Mouse (Mus musculus) liver, postnatal 0 days (tissue): ENCODE data around the gene Kcnt2. TPM values are rescaled to one million over a fixed set of nuclear protein-coding genes. Genes with fewer than 3 reads are reported as not detected.
A peak's percentile ranks its signal among the peaks of the same experiment; 100 is the strongest.

ENCODE experiments used
- ATAC-seq: fragments of 200-750 bp; cut with Nextera tagmentation; 2 replicates; pipeline ENCODE4 v1.8.0; 2017; ENCODE audit warnings: mild to moderate bottlenecking, moderate library complexity
- DNase-seq: peaks from one replicate; pipeline ENCODE4 v3.0.0-alpha.2; 2016
- H3K27ac ChIP-seq: fragments of 300-500 bp; sonication (generic); 2 replicates; pipeline ENCODE4 v1.5.1; 2014; ENCODE audit warnings: antibody characterized with exemption, moderate library complexity, mild to moderate bottlenecking, low read depth
- H3K27me3 ChIP-seq: fragments of 300-500 bp; sonication (generic); 2 replicates; pipeline ENCODE4 v1.6.1; 2014; ENCODE audit warnings: low read length, control low read depth, mixed read lengths; ENCODE audit not compliant: insufficient read depth
- H3K36me3 ChIP-seq: fragments of 300-500 bp; sonication (generic); replicated peaks from 2 replicates; pipeline ENCODE4 v1.6.1; 2014; ENCODE audit warnings: mild to moderate bottlenecking, control low read depth, low read length, moderate library complexity, mixed read lengths; ENCODE audit not compliant: insufficient read depth
- H3K4me1 ChIP-seq: fragments of 300-500 bp; sonication (generic); 2 replicates; pipeline ENCODE4 v1.6.1; 2014; ENCODE audit warnings: antibody characterized with exemption, mild to moderate bottlenecking, control low read depth; ENCODE audit not compliant: insufficient read depth
- H3K4me2 ChIP-seq: fragments of 300-500 bp; sonication (generic); 2 replicates; pipeline ENCODE4 v1.6.1; 2014; ENCODE audit warnings: low read depth, mild to moderate bottlenecking, low read length, moderate library complexity, mixed read lengths
- H3K4me3 ChIP-seq: fragments of 300-500 bp; sonication (generic); 2 replicates; pipeline ENCODE4 v1.5.1; 2014; ENCODE audit warnings: low read depth, low read length
- H3K9ac ChIP-seq: fragments of 300-500 bp; sonication (generic); replicated peaks from 2 replicates; pipeline ENCODE4 v1.6.1; 2014; ENCODE audit warnings: mild to moderate bottlenecking, moderate library complexity
- H3K9me3 ChIP-seq: fragments of 300-500 bp; sonication (generic); 2 replicates; pipeline ENCODE4 v1.6.1; 2016; ENCODE audit warnings: mild to moderate bottlenecking, control low read depth, low read length, mixed read lengths
- CTCF ChIP-seq: sonication (generic); IDR thresholded peaks from 2 replicates; pipeline ENCODE4 v1.5.1; 2016; ENCODE audit warnings: antibody characterized with exemption, low read depth
- EP300 ChIP-seq: IDR thresholded peaks from 2 replicates; pipeline ENCODE4 v1.6.1; 2016; ENCODE audit warnings: antibody characterized with exemption, low read depth, mild to moderate bottlenecking
- WGBS: fragments of 180-500 bp; shearing (Covaris S2); extraction: QIAGEN DNeasy Blood & Tissue Kit; methylation state at CpG from one replicate; pipeline ENCODE4 v1.1.7; 2014; ENCODE audit not compliant: insufficient replicate concordance; 5-methylcytosine and 5-hydroxymethylcytosine counted together
- polyA plus RNA-seq: library from polyadenylated mRNA; unstranded; fragments of >200 nt; fragmentation: Nextera tagmentation; extraction: Ambion mirVana; gene quantifications from 2 replicates; pipeline ENCODE4 v1.2.1, GENCODE M21; 2015

Kcnt2 gene
- polyA plus RNA-seq = 0.12 and 0.19 TPM in 2 replicates

- Histone ChIP-seq H3K4me2 (peak within 1 kb of the TSS; percentile 71), H3K27ac (no peak within 1 kb of the TSS), H3K36me3 (no peaks in the 10 kb centered on the region), H3K9ac (0 out of 2 replicates have a peak within 1 kb of the TSS, but pooled peaks have one; percentile 7), H3K4me3 (peak within 1 kb of the TSS; percentile 40), H3K27me3 (no peaks in the 10 kb centered on the region), H3K4me1 (0 out of 2 replicates have a peak, but pooled peaks cover 2% of the 10 kb centered on the region), H3K9me3 (no peaks in the 10 kb centered on the region)
- DNase-seq = peak; percentile 15
- WGBS = 2% methylated on average over 21 of the region's 21 CpGs
- peak; percentile 23; the same call in 1 of the 2 replicates for ATAC-seq
- TF ChIP-seq CTCF (no peak), EP300 (no peak)
These were observed at the start of gene Kcnt2 for GRCm38 (mm10) chr1:140245876-140246597. TSS of gene Kcnt2 (plus strand) at chr1:140246158.

- Histone ChIP-seq H3K27ac (no peak overlapping the region), H3K36me3 (no peaks in the 10 kb centered on the region), H3K4me3 (no peak overlapping the region), H3K4me2 (no peak overlapping the region), H3K9ac (no peak overlapping the region), H3K4me1 (no peaks in the 10 kb centered on the region), H3K27me3 (no peaks in the 10 kb centered on the region), H3K9me3 (no peaks in the 10 kb centered on the region)
- 62% methylated on average over 2 of the region's 2 CpGs for WGBS
- ATAC-seq (no peak), DNase-seq (no peak)
- TF ChIP-seq CTCF = no peak
- no peak for TF ChIP-seq EP300
These were observed 40.6 kb upstream of the Kcnt2 start for GRCm38 (mm10) chr1:140205329-140205728.

GRCm38 (mm10) chr1:140225221-140225620 lies 20.7 kb upstream of the Kcnt2 start:
- Histone ChIP-seq H3K9me3 (no peaks in the 10 kb centered on the region), H3K27ac (no peak overlapping the region), H3K9ac (no peak overlapping the region), H3K4me1 (no peaks in the 10 kb centered on the region), H3K4me2 (no peak overlapping the region), H3K4me3 (no peak overlapping the region), H3K27me3 (no peaks in the 10 kb centered on the region), H3K36me3 (no peaks in the 10 kb centered on the region)
- 39% methylated on average over 2 of the region's 3 CpGs for WGBS
- no peak for TF ChIP-seq CTCF
- no peak for TF ChIP-seq EP300
- DNase-seq (no peak), ATAC-seq (no peak)

DNA sequence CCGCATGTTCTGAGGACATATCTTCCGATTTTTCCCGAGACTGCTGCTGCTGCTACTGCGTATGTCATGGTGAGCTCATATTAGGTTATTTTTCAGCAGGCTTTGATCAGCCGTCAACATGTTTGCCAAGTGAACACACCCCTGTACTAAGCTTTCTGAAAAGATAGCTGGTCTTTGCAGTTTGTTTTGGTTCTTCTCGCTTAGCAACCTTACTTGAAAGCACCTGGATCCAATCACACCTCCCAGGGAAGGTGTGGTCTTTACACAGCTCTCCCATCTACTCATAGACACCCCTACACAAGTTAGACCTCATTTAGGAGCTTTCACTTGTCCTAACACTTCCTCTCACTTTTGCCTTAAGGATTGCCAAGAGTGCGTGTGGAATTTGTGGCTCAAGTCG lies 19.3 kb upstream of the Kcnt2 start:
- H3K4me2 ChIP-seq = no peak overlapping the region
- no peak for TF ChIP-seq EP300
- no peak for TF ChIP-seq CTCF
- no peaks in the 10 kb centered on the region for H3K36me3 ChIP-seq
- no peak overlapping the region for H3K9ac ChIP-seq
- H3K4me1 ChIP-seq = no peaks in the 10 kb centered on the region
- H3K9me3 ChIP-seq = no peaks in the 10 kb centered on the region
- no peak overlapping the region for H3K4me3 ChIP-seq
- DNase-seq = no peak
- H3K27ac ChIP-seq = no peak overlapping the region
- WGBS = 67% methylated on average over 8 of the region's 8 CpGs
- H3K27me3 ChIP-seq = no peaks in the 10 kb centered on the region
- no peak for ATAC-seq

GRCm38 (mm10) chr1:140245465-140245864 lies 493 bp upstream of the Kcnt2 start:
- WGBS = 1% methylated on average over 17 of the region's 17 CpGs
- Histone ChIP-seq H3K9me3 (no peaks in the 10 kb centered on the region), H3K4me1 (0 out of 2 replicates have a peak, but pooled peaks cover 2% of the 10 kb centered on the region), H3K36me3 (no peaks in the 10 kb centered on the region), H3K27ac (no peak overlapping the region), H3K4me3 (peak overlapping the region; percentile 40), H3K9ac (no peak overlapping the region), H3K4me2 (peak overlapping the region; percentile 71), H3K27me3 (no peaks in the 10 kb centered on the region)
- DNase-seq (peak; percentile 36), ATAC-seq (peak; percentile 72)
- TF ChIP-seq CTCF = no peak
- TF ChIP-seq EP300 = no peak

DNA sequence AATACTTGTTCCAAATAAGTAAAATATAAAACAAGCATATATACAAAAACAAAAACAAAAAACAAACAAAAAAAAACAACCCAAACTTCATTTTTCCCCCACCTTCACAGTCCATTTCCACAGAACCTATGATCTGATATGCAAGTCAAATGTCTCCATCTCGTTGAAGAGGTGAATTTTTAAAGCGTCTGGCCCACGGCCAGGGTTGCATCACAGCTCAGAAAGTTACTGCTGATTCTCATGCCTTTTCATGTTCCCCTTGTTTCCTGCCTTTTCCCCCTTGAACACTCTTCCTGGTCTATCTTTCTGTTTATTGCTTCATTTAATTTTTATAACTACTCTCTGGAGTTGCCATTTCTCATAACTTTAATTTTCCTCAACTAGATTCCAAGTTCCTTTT lies 18.7 kb downstream of the Kcnt2 start:
- Histone ChIP-seq H3K4me1 (peaks cover 11% of the 10 kb centered on the region), H3K9ac (no peak overlapping the region), H3K36me3 (no peaks in the 10 kb centered on the region), H3K4me2 (no peak overlapping the region), H3K27me3 (no peaks in the 10 kb centered on the region), H3K9me3 (no peaks in the 10 kb centered on the region), H3K4me3 (no peak overlapping the region), H3K27ac (no peak overlapping the region)
- no peak for ATAC-seq
- peak; percentile 29 for DNase-seq
- no peak for TF ChIP-seq CTCF
- TF ChIP-seq EP300 = no peak
- 58% methylated on average over 3 of the region's 3 CpGs for WGBS
